Mouse (Mus musculus): ENCODE measurements around the gene Adcy7.

Gene Adcy7

DNA sequence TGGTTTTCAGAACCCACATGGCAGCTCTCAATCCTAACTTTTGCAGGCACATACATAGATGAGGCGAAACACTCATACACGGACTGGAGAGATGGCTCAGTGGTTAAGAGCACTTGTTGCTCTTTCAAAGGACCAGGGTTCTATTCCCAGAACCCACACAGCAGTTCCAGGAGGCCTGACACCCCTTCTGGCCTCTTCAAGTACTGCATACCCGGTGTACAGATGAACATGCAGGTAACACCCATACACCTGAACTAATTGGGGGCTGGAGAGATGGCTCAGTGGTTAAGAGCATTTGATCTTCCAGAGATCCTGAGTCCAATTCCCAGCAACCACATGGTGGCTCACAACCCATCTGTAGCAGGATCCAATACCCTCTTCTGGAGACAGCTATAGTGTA, 2.1 kb upstream of the Adcy7 start:
- in situ Hi-C loops (cut with MboI; ENCODE audit: low sequenced_read_pairs), result no loop called here

DNA sequence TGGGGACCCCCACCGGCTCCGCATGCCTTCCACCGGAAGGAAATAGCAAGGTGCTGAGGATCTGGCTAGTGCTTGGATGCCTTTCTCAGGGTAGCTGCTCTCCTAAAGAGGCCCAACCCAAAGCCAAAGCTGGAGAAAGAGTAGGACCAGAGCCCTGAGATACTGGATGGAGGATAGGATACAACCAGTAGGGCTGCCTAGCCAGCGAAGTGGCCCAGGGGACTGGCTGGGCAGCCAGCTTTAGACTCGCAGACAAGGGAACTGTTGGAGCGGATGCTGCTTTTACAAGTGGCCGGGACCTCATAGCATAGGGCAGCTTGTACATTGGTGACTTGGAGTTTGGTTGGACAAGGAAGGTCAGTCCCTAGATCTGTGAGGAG, 838 bp downstream of the Adcy7 start:
- in situ Hi-C loops (cut with MboI; ENCODE audit: low sequenced_read_pairs), result no loop called here

- in situ Hi-C loops (cut with MboI; ENCODE audit: low sequenced_read_pairs), result no loop called here
Observed at GRCm38 (mm10) chr8:88274090-88274489, 1.9 kb downstream of the Adcy7 start.

DNA sequence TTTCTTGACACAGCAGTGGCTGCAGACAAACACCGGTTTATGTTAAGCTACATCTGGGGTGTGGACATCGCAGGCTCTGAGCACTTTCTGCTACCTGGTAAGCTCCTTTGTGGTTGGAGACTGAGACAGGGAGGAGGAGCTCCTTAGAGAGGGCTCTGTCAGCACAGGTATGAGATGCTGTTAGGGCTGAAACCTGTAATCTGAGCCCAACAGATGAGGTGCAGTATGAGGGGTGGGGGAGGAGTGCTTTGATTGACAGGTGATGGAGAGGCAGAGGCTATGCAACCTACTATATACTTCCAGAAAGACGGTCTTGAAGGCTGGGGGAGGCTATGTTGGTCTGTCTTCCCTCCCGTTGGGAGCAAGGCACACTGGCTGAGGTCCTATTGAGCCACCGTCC, 7.0 kb downstream of the Adcy7 start:
- in situ Hi-C loops (cut with MboI; ENCODE audit: low sequenced_read_pairs), result no loop called here

DNA sequence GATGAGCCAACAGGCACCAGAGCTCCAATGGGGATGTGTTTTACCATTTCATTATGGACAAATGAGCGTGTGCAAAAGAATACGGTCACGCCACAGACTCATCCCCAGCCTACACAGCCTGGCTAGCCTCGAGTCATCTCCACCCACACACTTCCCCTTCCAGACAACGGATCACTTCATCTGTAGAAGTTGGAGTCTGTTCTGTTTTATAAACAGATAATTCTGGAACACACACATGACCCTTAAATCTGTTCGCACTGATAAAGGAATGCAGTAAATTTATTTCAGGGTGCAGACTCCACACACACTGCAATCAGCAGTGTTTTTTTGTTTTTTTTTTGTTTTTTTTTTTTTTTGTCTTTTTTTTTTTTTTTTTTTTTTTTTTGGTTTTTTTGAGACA, 7.5 kb downstream of the Adcy7 start:
- in situ Hi-C loops (cut with MboI; ENCODE audit: low sequenced_read_pairs), result no loop called here

DNA sequence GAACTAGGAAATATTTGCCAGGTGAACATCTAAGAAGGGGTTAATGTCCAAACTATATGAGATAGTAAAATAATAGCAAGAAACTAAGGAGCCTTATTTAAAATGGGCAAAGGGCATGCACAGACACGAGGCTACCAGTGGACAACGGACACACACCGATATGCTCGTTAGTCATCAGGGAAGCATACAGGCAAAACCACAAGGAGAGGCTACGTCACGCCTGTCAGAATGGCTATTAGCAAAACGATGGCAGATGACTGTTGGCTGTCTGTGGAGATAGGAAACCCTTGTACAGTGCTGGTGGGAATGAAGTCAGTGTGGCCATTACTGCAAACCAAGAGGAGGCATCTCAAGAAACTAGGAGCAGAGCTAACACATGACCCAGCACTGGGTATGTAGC, 8.7 kb downstream of the Adcy7 start:
- in situ Hi-C loops (cut with MboI; ENCODE audit: low sequenced_read_pairs), result no loop called here

DNA sequence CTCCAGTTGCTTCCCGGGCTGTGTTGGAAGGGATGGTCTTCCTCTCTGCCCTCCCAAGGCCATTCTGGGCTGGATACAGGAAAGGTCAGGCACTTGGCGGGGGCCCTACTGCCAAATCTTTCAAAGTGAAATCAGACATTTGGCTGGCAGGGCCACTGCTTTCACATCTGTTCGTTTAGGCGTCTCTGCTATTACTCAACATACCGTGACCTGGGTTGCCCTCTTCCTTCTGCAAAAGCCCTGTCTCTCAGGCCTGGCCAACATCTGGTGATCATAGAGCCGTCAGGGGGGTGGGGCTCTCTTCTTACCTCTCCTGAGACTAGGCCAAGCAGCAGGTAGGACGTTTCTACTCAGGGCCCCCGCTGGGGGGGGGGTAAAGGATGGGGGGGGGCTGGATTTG, 10.5 kb downstream of the Adcy7 start:
- in situ Hi-C loops (cut with MboI; ENCODE audit: low sequenced_read_pairs), result no loop called here

- in situ Hi-C loops (cut with MboI; ENCODE audit: low sequenced_read_pairs), result no loop called here
Observed at GRCm38 (mm10) chr8:88283243-88284115, 11.3 kb downstream of the Adcy7 start.

- in situ Hi-C loops (cut with MboI; ENCODE audit: low sequenced_read_pairs), result no loop called here
Observed at GRCm38 (mm10) chr8:88284738-88285137, 12.5 kb downstream of the Adcy7 start.

DNA sequence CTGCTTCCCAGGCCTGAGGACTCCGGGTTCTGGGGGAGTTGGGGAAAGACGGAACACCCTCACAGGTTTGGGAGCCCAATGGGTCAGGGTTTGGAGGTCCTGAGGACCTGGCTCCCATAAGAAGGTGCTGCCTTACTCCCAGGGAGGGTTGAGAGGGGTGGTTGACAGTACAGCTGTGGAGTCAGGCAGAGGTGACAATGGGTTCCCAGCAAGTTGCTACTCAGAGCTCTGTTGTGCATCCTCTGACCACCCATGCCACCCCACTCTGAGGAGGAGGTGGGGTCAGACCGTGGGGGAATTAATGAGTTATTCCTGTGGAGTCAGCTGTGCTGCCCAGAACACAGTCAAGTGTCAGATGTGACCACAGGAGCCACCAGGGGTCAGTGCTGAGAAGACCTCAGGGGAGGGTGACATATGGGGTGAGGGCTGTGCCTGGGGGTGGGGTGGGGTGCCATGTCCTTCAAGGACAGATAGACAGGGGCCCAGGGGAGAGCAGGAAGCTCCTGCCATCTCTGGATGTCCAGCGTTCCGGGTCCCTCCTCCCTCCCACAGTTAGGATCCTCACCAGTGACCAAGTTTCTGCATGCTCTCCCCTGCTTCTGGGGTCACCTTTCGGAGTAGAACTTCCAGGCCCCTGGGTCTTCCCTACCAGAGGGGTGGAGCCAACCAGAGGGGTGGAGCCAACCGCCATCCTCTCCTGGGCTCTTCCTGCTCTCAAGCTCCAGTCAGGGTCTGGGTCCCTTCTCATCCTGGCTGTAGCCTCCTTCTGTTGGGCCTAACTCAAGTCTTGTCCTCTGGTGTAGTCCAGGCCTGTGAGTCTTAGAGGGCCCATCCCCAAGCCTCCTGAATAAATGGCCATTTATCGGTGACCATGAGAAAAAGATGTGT, 13.5 kb downstream of the Adcy7 start:
- in situ Hi-C loops (cut with MboI; ENCODE audit: low sequenced_read_pairs), result no loop called here

- in situ Hi-C loops (cut with MboI; ENCODE audit: low sequenced_read_pairs), result no loop called here
Observed at GRCm38 (mm10) chr8:88286421-88286960, 14.3 kb downstream of the Adcy7 start.

- in situ Hi-C loops (cut with MboI; ENCODE audit: low sequenced_read_pairs), result no loop called here
Observed at GRCm38 (mm10) chr8:88288622-88289242, 16.5 kb downstream of the Adcy7 start.

DNA sequence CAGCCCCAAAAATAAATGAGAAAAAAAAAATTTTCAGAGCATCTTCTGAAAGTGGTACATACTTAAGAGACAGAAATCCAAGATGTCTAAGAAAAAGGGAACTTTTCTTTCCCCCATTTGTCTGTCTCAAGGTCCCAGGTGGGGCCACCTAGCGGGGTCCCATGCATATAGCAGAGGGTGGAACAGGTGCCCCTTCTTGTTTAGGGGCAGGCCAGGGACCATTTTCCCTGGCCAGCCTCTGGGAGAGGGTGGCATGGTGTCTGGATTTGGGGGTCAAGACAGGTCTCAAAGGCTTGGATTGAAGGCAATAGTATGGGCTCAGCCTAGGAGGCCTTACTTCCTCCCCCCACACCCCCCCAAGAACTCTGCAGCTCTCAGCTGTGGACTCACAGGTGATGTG, 17.7 kb downstream of the Adcy7 start:
- in situ Hi-C loops (cut with MboI; ENCODE audit: low sequenced_read_pairs), result no loop called here

DNA sequence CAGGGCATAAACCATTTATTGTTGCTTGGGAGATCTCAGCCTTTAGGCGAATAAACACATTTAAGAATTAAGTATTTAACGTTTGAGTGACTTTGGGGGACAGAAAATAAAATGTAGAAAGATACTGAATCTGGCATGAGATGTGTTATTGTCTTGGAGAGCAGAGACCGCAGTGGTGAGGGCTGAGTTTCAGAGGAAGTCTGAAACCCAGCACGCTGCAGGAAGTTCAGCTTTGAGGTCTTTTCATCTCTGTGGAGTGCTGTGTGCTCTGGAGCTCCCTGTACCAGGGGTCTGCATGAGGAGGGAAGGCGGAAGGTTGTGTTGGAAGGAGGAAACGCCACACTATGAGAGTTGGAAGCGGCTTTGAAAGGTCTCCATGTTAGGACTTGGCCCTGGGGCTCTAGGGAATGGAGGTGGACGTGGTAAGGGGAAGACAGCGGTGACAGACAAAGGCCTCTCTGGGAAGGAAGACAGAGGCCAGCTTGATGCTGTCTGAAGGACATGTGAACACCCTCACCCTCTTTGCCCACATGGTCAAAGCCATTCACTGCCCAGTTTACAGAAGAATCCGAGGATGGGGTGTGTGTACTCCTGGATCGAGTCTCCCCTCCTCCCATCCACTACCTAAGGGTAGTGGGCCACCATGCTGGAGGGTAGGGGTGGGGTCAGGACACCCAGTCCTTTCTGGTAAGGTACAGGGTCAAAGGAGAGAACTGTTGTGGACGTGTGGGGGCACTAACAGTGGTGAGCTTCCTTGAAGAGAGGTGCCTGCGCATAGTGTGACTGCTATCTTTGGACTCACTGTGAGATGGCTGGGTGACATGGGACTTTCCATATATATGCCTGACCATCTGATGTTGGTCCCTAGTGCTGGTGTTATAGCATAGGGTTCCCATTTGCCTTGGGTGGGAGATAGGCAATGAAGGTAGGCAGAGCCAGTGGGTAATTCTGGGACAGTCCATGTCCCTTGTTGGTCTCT, 18.4 kb downstream of the Adcy7 start:
- in situ Hi-C loops (cut with MboI; ENCODE audit: low sequenced_read_pairs), result no loop called here

GRCm38 (mm10) chr8:88291305-88291690, 19.1 kb downstream of the Adcy7 start:
- in situ Hi-C loops (cut with MboI; ENCODE audit: low sequenced_read_pairs), result no loop called here

GRCm38 (mm10) chr8:88292926-88293325, 20.7 kb downstream of the Adcy7 start:
- in situ Hi-C loops (cut with MboI; ENCODE audit: low sequenced_read_pairs), result no loop called here

DNA sequence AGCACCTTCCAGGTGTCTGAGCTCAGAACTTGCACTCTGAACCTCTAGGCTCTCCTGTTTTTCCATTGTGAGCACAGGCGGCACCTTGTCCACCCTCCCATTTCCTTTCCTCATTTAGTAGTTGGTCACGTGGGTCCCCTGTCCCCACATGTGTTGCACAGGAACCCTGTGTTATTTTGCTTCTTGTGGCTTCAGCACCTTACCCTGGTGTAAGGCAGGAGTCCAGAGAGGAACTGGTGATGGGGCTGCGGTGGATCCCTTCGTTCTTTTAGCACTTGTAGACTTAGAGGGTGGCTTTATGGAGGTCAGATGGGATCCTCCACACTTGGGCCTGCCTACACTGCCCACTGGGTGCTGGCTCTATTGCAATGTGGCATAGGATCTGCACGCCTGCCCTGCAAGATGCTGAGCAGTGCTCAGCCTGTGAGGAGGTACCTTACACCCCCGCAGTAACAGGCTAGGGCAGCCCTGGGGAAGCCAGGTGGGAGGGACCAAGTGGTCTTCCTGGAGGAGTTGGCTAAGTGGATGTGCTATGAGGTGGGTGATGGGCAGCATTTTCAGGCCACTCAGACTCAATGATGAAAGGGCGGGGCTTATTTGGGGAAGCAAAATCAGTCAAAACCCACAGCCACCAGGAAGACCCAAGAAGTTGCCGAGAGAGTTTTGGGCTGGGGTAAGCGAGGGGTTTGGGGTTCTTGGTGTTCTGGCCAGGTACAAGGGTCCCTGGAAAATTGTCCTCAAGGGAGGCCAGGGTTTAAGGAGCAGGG, 21.6 kb downstream of the Adcy7 start:
- in situ Hi-C loops (cut with MboI; ENCODE audit: low sequenced_read_pairs), result no loop called here

GRCm38 (mm10) chr8:88294977-88295376, 22.8 kb downstream of the Adcy7 start:
- in situ Hi-C loops (cut with MboI; ENCODE audit: low sequenced_read_pairs), result no loop called here

DNA sequence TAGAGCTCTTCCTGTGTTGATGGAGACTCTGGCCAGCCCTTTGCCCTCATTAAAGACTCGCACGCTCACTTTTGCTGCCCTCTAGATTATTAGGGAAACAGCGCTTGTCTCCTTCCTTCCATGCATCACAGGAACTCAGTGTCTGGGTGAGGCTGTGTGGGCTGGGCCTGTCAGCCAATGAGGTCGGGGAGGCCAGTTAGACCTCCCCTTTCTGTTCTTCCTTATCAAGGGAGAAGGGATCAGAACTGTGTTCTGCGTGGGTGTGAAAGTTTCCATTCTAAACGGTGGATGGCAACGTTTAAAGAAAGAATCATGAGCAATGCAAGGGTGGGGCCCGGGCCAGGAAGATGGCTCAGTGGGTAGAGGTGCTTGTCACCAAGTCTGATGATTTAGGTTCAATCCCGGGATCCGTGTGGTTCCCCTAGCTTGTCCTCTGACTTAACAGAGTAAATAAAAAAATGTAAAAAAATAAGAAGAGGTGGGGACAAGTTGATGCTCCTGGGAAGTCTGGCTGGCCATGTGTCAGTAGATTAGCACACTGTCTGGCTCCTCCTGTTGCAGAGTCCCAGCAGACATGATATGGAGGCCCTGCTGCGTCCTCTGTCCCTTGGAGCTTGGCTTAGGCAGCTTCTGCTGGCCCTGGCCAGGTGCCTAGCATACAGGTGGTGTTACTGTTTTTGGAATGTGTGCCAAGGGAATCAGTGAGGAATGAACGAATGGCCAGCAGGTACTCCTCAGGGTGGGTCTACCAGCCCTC, 26.0 kb downstream of the Adcy7 start:
- in situ Hi-C loops (cut with MboI; ENCODE audit: low sequenced_read_pairs), result no loop called here
